Mouse (Mus musculus): ENCODE measurements around the gene Capn7. TPM values are rescaled to one million over a fixed set of nuclear protein-coding genes. Genes with fewer than 3 reads are reported as not detected.

Capn7 gene
- polyA plus RNA-seq, 1 experiment from 2014 or later: 38.5 TPM

DNA sequence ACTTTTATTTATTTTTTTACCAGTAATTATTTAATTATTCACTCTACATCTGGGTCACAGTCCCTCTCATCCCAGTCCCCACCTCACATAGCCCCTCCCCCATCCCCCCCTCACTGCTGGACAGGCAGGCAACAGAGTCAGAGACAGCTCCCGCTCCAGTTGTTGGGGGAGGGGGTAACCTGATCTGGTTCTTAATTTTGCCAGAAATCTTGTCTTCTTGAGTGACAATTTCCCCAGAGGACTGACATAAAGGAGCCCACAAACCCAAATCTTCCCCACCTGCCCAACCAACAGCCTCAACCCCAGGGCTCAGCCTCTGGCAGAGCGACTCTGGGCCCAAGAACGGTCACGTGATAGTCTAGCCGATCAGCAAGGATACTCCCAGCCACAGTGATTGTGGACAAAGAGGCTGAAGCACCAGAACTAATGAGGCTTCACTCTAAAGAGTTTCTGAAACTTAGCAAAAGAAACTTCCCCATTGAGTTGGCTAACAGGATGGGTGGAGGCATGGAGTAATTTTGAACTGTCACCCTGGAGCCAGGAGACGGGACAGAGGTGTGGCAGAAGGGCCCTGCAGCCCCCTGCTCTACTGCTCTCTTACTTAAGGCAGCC, 77.1 kb downstream of the Capn7 start:
- ATAC-seq (replicated peaks; ENCODE audit: insufficient number of reproducible peaks, low FRiP score, low TSS enrichment, low read depth): no peak
- Histone ChIP-seq H3K4me3 (ENCODE audit: low read depth, low read length) (no peak overlapping the region), H3K9ac (replicated peaks; ENCODE audit: low read length) (no peak overlapping the region), H3K36me3 (replicated peaks; ENCODE audit: control insufficient read depth, insufficient read depth, low read depth, low read length) (no peaks in the 10 kb centered on the region), H3K27ac (replicated peaks; ENCODE audit: low read depth, low read length) (no peak overlapping the region), H3K4me2 (ENCODE audit: low read depth, low read length) (no peak overlapping the region), H3K27me3 (ENCODE audit: control insufficient read depth, insufficient read depth, low read length) (no peaks in the 10 kb centered on the region), H3K4me1 (ENCODE audit: control insufficient read depth, insufficient read depth, low read length) (no peaks in the 10 kb centered on the region; the same call in 1 of the 2 replicates), H3K9me3 (replicated peaks; ENCODE audit: control insufficient read depth, low read length) (no peaks in the 10 kb centered on the region)
- DNase-seq (ENCODE audit: low spot score): peak; percentile 27
- WGBS: 31% methylated on average over 6 of the region's 6 CpGs

GRCm38 (mm10) chr14:31414235-31414966, 78.0 kb downstream of the Capn7 start:
- ATAC-seq (replicated peaks; ENCODE audit: insufficient number of reproducible peaks, low FRiP score, low TSS enrichment, low read depth) (no peak), DNase-seq (ENCODE audit: low spot score) (no peak)
- no peaks in the 10 kb centered on the region for H3K27me3 ChIP-seq (ENCODE audit: control insufficient read depth, insufficient read depth, low read length)
- H3K4me3 ChIP-seq (ENCODE audit: low read depth, low read length): no peak overlapping the region
- H3K9me3 ChIP-seq (replicated peaks; ENCODE audit: control insufficient read depth, low read length): no peaks in the 10 kb centered on the region
- H3K36me3 ChIP-seq (replicated peaks; ENCODE audit: control insufficient read depth, insufficient read depth, low read depth, low read length): no peaks in the 10 kb centered on the region
- H3K27ac ChIP-seq (replicated peaks; ENCODE audit: low read depth, low read length): no peak overlapping the region
- H3K4me2 ChIP-seq (ENCODE audit: low read depth, low read length): no peak overlapping the region
- H3K9ac ChIP-seq (replicated peaks; ENCODE audit: low read length): no peak overlapping the region
- 64% methylated on average over 10 of the region's 10 CpGs for WGBS
- no peaks in the 10 kb centered on the region; the same call in 1 of the 2 replicates for H3K4me1 ChIP-seq (ENCODE audit: control insufficient read depth, insufficient read depth, low read length)

- 74% methylated on average over 7 of the region's 7 CpGs for WGBS
- H3K4me1 ChIP-seq (ENCODE audit: control insufficient read depth, insufficient read depth, low read length): no peaks in the 10 kb centered on the region; the same call in 1 of the 2 replicates
- no peak overlapping the region for H3K9ac ChIP-seq (replicated peaks; ENCODE audit: low read length)
- DNase-seq (ENCODE audit: low spot score): no peak
- H3K36me3 ChIP-seq (replicated peaks; ENCODE audit: control insufficient read depth, insufficient read depth, low read depth, low read length): no peaks in the 10 kb centered on the region
- H3K27ac ChIP-seq (replicated peaks; ENCODE audit: low read depth, low read length): no peak overlapping the region
- no peaks in the 10 kb centered on the region for H3K9me3 ChIP-seq (replicated peaks; ENCODE audit: control insufficient read depth, low read length)
- H3K4me3 ChIP-seq (ENCODE audit: low read depth, low read length): no peak overlapping the region
- no peak overlapping the region for H3K4me2 ChIP-seq (ENCODE audit: low read depth, low read length)
- H3K27me3 ChIP-seq (ENCODE audit: control insufficient read depth, insufficient read depth, low read length): no peaks in the 10 kb centered on the region
- ATAC-seq (replicated peaks; ENCODE audit: insufficient number of reproducible peaks, low FRiP score, low TSS enrichment, low read depth): no peak
Measured at GRCm38 (mm10) chr14:31414967-31415376, 78.5 kb downstream of the Capn7 start.

- Histone ChIP-seq H3K36me3 (replicated peaks; ENCODE audit: control insufficient read depth, insufficient read depth, low read depth, low read length) (no peaks in the 10 kb centered on the region), H3K9me3 (replicated peaks; ENCODE audit: control insufficient read depth, low read length) (no peaks in the 10 kb centered on the region), H3K9ac (replicated peaks; ENCODE audit: low read length) (no peak overlapping the region), H3K4me2 (ENCODE audit: low read depth, low read length) (no peak overlapping the region), H3K4me1 (ENCODE audit: control insufficient read depth, insufficient read depth, low read length) (no peaks in the 10 kb centered on the region; the same call in 1 of the 2 replicates), H3K27ac (replicated peaks; ENCODE audit: low read depth, low read length) (no peak overlapping the region), H3K27me3 (ENCODE audit: control insufficient read depth, insufficient read depth, low read length) (no peaks in the 10 kb centered on the region), H3K4me3 (ENCODE audit: low read depth, low read length) (no peak overlapping the region)
- no peak for ATAC-seq (replicated peaks; ENCODE audit: insufficient number of reproducible peaks, low FRiP score, low TSS enrichment, low read depth)
- 76% methylated on average over 3 of the region's 3 CpGs for WGBS
- no peak for DNase-seq (ENCODE audit: low spot score)
Measured at GRCm38 (mm10) chr14:31416411-31416810, 80.0 kb downstream of the Capn7 start.

DNA sequence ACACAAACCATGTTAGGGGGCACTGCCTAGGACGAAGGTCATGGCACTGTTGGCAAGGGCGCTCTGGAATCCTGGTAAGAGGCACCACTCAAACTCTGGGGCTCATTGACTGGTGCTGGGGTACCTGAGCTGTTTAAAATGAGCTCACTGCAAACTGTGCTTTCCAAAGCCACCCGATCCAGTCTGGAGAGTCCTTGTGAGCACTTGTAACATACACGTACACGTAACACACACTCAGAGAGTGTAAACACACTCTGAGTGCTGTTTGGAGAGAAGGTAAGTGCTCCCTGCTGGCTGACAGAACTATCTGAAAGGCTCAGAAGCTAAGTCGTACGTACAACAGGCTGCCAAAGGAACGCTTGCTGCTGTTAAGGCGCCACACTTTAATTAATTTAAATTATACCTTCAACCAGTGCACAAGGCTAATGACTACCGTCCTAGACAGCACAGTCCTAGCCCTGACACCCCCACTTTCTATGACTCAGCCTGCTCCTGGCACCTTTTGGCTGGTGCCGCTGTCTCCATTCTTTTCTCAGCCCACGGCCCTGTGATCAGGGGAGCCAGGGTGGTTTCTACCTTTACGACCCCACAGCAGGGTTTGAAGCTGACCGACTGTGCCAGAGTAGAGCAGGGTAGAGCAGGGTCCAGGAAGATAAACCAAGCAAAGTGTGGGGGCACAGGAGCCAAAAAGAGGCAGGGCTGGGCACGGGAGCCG, 80.6 kb downstream of the Capn7 start:
- Histone ChIP-seq H3K4me1 (ENCODE audit: control insufficient read depth, insufficient read depth, low read length) (no peaks in the 10 kb centered on the region; the same call in 1 of the 2 replicates), H3K9ac (replicated peaks; ENCODE audit: low read length) (no peak overlapping the region), H3K9me3 (replicated peaks; ENCODE audit: control insufficient read depth, low read length) (no peaks in the 10 kb centered on the region), H3K36me3 (replicated peaks; ENCODE audit: control insufficient read depth, insufficient read depth, low read depth, low read length) (no peaks in the 10 kb centered on the region), H3K4me3 (ENCODE audit: low read depth, low read length) (no peak overlapping the region), H3K27me3 (ENCODE audit: control insufficient read depth, insufficient read depth, low read length) (no peaks in the 10 kb centered on the region), H3K27ac (replicated peaks; ENCODE audit: low read depth, low read length) (no peak overlapping the region), H3K4me2 (ENCODE audit: low read depth, low read length) (no peak overlapping the region)
- ATAC-seq (replicated peaks; ENCODE audit: insufficient number of reproducible peaks, low FRiP score, low TSS enrichment, low read depth): no peak
- WGBS: 76% methylated on average over 16 of the region's 16 CpGs
- no peak for DNase-seq (ENCODE audit: low spot score)

GRCm38 (mm10) chr14:31419279-31419678, 82.8 kb downstream of the Capn7 start:
- Histone ChIP-seq H3K9me3 (replicated peaks; ENCODE audit: control insufficient read depth, low read length) (no peaks in the 10 kb centered on the region), H3K36me3 (replicated peaks; ENCODE audit: control insufficient read depth, insufficient read depth, low read depth, low read length) (no peaks in the 10 kb centered on the region), H3K4me1 (ENCODE audit: control insufficient read depth, insufficient read depth, low read length) (no peaks in the 10 kb centered on the region), H3K4me2 (ENCODE audit: low read depth, low read length) (no peak overlapping the region), H3K4me3 (ENCODE audit: low read depth, low read length) (no peak overlapping the region), H3K27me3 (ENCODE audit: control insufficient read depth, insufficient read depth, low read length) (no peaks in the 10 kb centered on the region), H3K9ac (replicated peaks; ENCODE audit: low read length) (no peak overlapping the region), H3K27ac (replicated peaks; ENCODE audit: low read depth, low read length) (no peak overlapping the region)
- ATAC-seq (replicated peaks; ENCODE audit: insufficient number of reproducible peaks, low FRiP score, low TSS enrichment, low read depth) (no peak), DNase-seq (ENCODE audit: low spot score) (no peak)
- WGBS: 47% methylated on average over 4 of the region's 4 CpGs

DNA sequence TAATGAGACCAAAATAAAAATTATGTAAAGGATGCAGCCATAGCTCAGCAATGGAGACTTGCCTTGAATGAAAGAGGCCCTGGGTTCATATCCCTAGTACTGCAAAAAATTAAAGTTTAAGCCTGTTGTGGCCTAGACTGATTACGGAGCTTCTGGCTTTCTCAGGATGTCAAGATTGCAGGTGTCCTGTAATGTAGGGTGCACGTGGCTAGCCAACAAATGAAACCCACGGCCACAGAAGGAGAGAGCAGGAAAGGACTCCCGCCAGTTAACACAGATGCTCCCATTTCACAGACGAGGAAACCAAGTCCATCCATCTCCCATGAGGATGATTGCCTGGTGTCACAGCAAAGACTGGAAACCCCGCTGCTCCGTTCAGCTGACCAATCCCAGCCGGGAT, 83.7 kb downstream of the Capn7 start:
- Histone ChIP-seq H3K4me3 (ENCODE audit: low read depth, low read length) (no peak overlapping the region), H3K27me3 (ENCODE audit: control insufficient read depth, insufficient read depth, low read length) (no peaks in the 10 kb centered on the region), H3K4me2 (ENCODE audit: low read depth, low read length) (no peak overlapping the region), H3K9me3 (replicated peaks; ENCODE audit: control insufficient read depth, low read length) (no peaks in the 10 kb centered on the region), H3K27ac (replicated peaks; ENCODE audit: low read depth, low read length) (no peak overlapping the region), H3K9ac (replicated peaks; ENCODE audit: low read length) (no peak overlapping the region), H3K4me1 (ENCODE audit: control insufficient read depth, insufficient read depth, low read length) (no peaks in the 10 kb centered on the region), H3K36me3 (replicated peaks; ENCODE audit: control insufficient read depth, insufficient read depth, low read depth, low read length) (no peaks in the 10 kb centered on the region)
- ATAC-seq (replicated peaks; ENCODE audit: insufficient number of reproducible peaks, low FRiP score, low TSS enrichment, low read depth) (no peak), DNase-seq (ENCODE audit: low spot score) (no peak)
- 93% methylated on average over 8 of the region's 8 CpGs for WGBS

- ATAC-seq (replicated peaks; ENCODE audit: insufficient number of reproducible peaks, low FRiP score, low TSS enrichment, low read depth) (no peak), DNase-seq (ENCODE audit: low spot score) (no peak)
- no peak overlapping the region for H3K27ac ChIP-seq (replicated peaks; ENCODE audit: low read depth, low read length)
- WGBS: 92% methylated on average over 7 of the region's 7 CpGs
- no peak overlapping the region for H3K4me2 ChIP-seq (ENCODE audit: low read depth, low read length)
- H3K27me3 ChIP-seq (ENCODE audit: control insufficient read depth, insufficient read depth, low read length): no peaks in the 10 kb centered on the region
- no peak overlapping the region for H3K9ac ChIP-seq (replicated peaks; ENCODE audit: low read length)
- no peak overlapping the region for H3K4me3 ChIP-seq (ENCODE audit: low read depth, low read length)
- no peaks in the 10 kb centered on the region for H3K4me1 ChIP-seq (ENCODE audit: control insufficient read depth, insufficient read depth, low read length)
- no peaks in the 10 kb centered on the region for H3K36me3 ChIP-seq (replicated peaks; ENCODE audit: control insufficient read depth, insufficient read depth, low read depth, low read length)
- H3K9me3 ChIP-seq (replicated peaks; ENCODE audit: control insufficient read depth, low read length): no peaks in the 10 kb centered on the region
Measured at GRCm38 (mm10) chr14:31420562-31420961, 84.1 kb downstream of the Capn7 start.
